Mouse (Mus musculus) ES-Bruce4 (cell line): Measurements from ENCODE around the gene Zdhhc13. TPM values are rescaled to one million over a fixed set of nuclear protein-coding genes. Genes with fewer than 3 reads are reported as not detected.

Experiments
- H3K27ac ChIP-seq: 2 replicates; pipeline ENCODE4 v1.5.1; 2012; ENCODE audit warnings: low read length, inconsistent platforms; ENCODE audit not compliant: insufficient read depth
- H3K27me3 ChIP-seq: 2 replicates; pipeline ENCODE4 v1.6.1; 2012; ENCODE audit warnings: mild to moderate bottlenecking, low read length, inconsistent platforms; ENCODE audit not compliant: control insufficient read depth, poor library complexity, insufficient read depth, severe bottlenecking
- H3K36me3 ChIP-seq: 2 replicates; pipeline ENCODE4 v1.6.1; 2012; ENCODE audit warnings: inconsistent platforms, mild to moderate bottlenecking, low read length, moderate library complexity; ENCODE audit not compliant: control insufficient read depth, poor library complexity, insufficient read depth, severe bottlenecking
- H3K4me1 ChIP-seq: one replicate; pipeline ENCODE4 v1.8.1; 2011; ENCODE audit warnings: low read length; ENCODE audit not compliant: control insufficient read depth, insufficient read depth
- H3K4me3 ChIP-seq: 2 replicates; pipeline ENCODE4 v1.5.1; 2011; ENCODE audit warnings: low read depth, mild to moderate bottlenecking, low read length
- H3K9ac ChIP-seq: 2 replicates; pipeline ENCODE4 v1.6.1; 2012; ENCODE audit warnings: low read depth, mild to moderate bottlenecking, inconsistent platforms; ENCODE audit not compliant: poor library complexity, severe bottlenecking
- H3K9me3 ChIP-seq: replicated peaks from 2 replicates; pipeline ENCODE4 v1.6.1; 2012; ENCODE audit warnings: mild to moderate bottlenecking, low read length, inconsistent platforms; ENCODE audit not compliant: control insufficient read depth, poor library complexity, insufficient read depth, severe bottlenecking
- CTCF ChIP-seq: IDR thresholded peaks from one replicate; pipeline ENCODE4 v1.8.1; 2011; ENCODE audit warnings: low read depth, low read length
- EP300 ChIP-seq: IDR thresholded peaks from 2 replicates; pipeline ENCODE4 v1.6.1; 2011; ENCODE audit warnings: low read depth, low read length; ENCODE audit not compliant: insufficient read depth
- POLR2A ChIP-seq: IDR thresholded peaks from one replicate; pipeline ENCODE4 v1.8.1; 2011; ENCODE audit warnings: low read length; ENCODE audit not compliant: insufficient read depth
- polyA plus RNA-seq: library from polyadenylated mRNA; stranded (reverse); fragments of >200 nt; gene quantifications from 2 replicates; pipeline ENCODE4 v1.2.4, GENCODE M21; 2011; ENCODE audit warnings: low read depth; ENCODE audit not compliant: missing spikeins, insufficient read depth, insufficient read length

Zdhhc13 gene
- polyA plus RNA-seq, result 51.2 and 52.1 TPM in 2 replicates

DNA sequence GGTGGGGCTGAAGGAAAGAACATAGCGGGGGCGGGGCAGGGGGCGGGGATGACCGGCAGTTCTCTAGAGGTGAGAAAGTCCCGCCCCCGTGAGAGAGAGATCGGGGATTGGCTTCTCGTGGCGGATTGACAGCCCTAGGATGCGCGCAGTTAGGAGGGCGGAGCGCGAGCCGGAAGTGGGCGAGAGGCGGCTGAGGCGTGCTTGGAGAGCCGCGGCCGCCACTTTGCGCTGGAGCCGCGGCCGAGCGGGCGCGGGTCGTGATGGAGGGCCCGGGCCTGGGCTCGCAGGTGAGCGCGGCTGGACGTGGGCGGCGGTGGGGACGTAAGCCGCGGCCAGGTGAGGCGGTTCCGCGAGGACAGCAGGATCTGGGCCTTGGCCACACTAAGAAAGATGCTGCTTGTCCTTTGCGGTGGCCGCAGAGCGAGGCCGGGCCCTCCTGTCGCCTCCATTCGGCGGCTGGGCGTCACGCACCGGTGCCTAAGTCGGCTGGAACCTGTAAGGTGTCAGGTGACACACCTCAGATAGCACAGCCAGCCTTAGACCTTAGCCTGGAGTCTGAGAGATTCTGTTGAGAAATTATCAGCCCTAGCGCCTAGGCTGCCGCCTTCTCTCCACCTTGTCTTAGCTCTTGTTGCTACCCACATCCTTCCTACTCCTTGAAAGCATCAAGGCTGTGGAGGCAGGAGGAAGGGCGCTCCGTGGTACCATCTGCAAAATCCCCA lies at the start of gene Zdhhc13:
Gene Zdhhc13, plus strand, starts transcription at position 153 of the 722 bp plus-strand sequence.
- H3K9ac ChIP-seq, result peak within 1 kb of the TSS; percentile 34
- peak within 1 kb of the TSS; percentile 97 for H3K4me3 ChIP-seq
- no peaks in the 10 kb centered on the region for H3K9me3 ChIP-seq
- no peaks in the 10 kb centered on the region for H3K27me3 ChIP-seq
- TF ChIP-seq POLR2A, result peak; percentile 71
- no peak for TF ChIP-seq CTCF
- TF ChIP-seq EP300, result no peak
- H3K27ac ChIP-seq, result peak within 1 kb of the TSS; percentile 23; the same call in 1 of the 2 replicates
- H3K36me3 ChIP-seq, result peaks cover 4% of the 10 kb centered on the region
- no peaks in the 10 kb centered on the region for H3K4me1 ChIP-seq

- Histone ChIP-seq H3K27ac (no peak overlapping the region), H3K4me1 (no peaks in the 10 kb centered on the region), H3K36me3 (no peaks in the 10 kb centered on the region)
These were observed 39.3 kb upstream of the Zdhhc13 start for GRCm38 (mm10) chr7:48749298-48750163.

DNA sequence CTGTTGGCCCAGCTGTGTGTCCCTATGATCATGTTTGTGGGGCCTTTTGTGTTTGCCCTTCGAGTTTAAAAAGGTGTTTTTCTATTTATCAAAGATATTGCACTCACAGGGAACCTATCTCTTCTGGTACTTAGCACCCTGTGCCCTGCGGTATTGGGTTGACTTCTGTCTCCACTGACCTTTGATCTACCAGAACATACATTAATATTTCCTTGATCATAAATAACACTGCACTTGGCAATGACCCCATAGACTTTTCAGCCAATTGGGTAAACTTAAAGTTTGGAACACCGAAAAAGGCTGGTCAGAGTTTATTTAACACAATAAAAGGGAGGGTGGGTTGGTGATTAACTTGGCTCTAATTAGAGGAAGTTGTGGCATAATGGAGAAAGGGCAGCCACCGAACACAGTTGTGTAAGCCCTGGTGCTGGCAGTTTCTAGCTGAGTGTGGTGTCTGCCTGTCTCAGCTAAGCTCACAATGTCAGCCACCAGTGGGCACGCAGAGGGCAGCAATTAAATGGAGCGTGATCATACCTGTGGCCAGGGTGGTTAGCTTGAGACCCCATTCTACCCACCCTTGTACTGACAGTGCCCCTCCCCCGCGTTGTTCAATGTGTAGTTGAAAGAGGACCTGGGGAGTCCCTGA lies 38.5 kb upstream of the Zdhhc13 start:
- Histone ChIP-seq H3K4me3 (no peak overlapping the region), H3K27me3 (no peaks in the 10 kb centered on the region), H3K4me1 (no peaks in the 10 kb centered on the region), H3K27ac (no peak overlapping the region), H3K9ac (no peak overlapping the region), H3K36me3 (no peaks in the 10 kb centered on the region), H3K9me3 (no peaks in the 10 kb centered on the region)
- no peak for TF ChIP-seq CTCF
- TF ChIP-seq EP300, result no peak
- no peak for TF ChIP-seq POLR2A

More at GRCm38 (mm10) chr7:48749298-48750163, 39.3 kb upstream of the Zdhhc13 start:
- TF ChIP-seq CTCF (peak; percentile 72), POLR2A (no peak), EP300 (no peak)
- H3K9me3 ChIP-seq, result no peaks in the 10 kb centered on the region
- no peaks in the 10 kb centered on the region for H3K27me3 ChIP-seq
- peak overlapping the region; percentile 54 for H3K4me3 ChIP-seq
- H3K9ac ChIP-seq, result peak overlapping the region; percentile 23; the same call in 1 of the 2 replicates

DNA sequence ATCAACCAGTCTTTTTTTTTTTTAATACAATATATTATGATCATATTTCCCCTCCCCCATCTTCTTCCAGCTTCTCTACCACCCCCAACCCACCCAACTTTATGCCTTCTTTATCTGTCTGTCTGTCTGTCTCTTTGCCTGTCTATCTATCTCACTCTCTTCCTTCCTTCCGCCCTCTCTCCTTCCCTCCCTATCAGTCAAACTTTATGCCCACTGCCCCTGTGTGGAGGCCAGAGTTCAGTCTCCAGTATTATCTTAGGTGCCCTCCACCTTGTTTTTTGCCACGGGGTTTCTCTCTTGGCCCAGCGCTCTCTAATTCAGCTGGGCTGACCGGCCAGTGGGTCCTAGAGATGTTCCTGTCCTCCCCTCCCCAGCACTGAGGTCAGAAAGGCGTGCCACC lies 37.6 kb upstream of the Zdhhc13 start:
- no peaks in the 10 kb centered on the region for H3K4me1 ChIP-seq
- no peak overlapping the region for H3K9ac ChIP-seq
- no peaks in the 10 kb centered on the region for H3K9me3 ChIP-seq
- H3K27ac ChIP-seq, result no peak overlapping the region
- H3K36me3 ChIP-seq, result no peaks in the 10 kb centered on the region
- TF ChIP-seq CTCF, result no peak
- TF ChIP-seq EP300, result no peak
- TF ChIP-seq POLR2A, result no peak
- H3K4me3 ChIP-seq, result no peak overlapping the region
- H3K27me3 ChIP-seq, result no peaks in the 10 kb centered on the region

DNA sequence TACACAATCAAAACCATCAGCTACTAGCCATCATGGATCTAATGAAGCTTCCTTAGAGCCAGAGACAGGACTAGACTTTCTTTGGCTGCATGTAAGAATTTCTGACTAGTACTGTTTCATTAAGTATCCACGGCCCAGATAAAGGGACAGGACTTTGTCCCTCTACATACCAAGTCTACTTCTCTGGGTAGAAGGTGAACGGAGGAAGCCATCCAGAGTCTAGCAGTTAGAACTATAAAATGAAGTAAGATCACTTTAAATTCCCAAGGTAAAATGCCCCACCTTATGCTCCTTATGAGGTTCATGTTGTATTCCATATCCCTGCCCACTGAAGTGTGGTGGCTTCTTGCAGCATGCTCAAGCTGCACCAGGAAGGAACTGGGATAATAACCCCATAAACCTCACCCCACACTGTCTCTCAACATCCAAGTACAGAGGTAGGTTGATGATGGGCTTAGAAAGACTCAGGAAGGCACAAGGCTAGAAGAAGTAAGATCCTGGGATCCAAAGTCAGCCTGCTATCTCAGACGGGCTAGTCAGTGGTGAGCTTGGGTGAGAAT lies 34.3 kb upstream of the Zdhhc13 start:
- no peaks in the 10 kb centered on the region for H3K4me1 ChIP-seq
- H3K27ac ChIP-seq, result no peak overlapping the region
- TF ChIP-seq EP300, result no peak
- TF ChIP-seq POLR2A, result no peak
- no peaks in the 10 kb centered on the region for H3K9me3 ChIP-seq
- no peak overlapping the region for H3K9ac ChIP-seq
- H3K27me3 ChIP-seq, result no peaks in the 10 kb centered on the region
- H3K4me3 ChIP-seq, result no peak overlapping the region
- no peaks in the 10 kb centered on the region for H3K36me3 ChIP-seq

DNA sequence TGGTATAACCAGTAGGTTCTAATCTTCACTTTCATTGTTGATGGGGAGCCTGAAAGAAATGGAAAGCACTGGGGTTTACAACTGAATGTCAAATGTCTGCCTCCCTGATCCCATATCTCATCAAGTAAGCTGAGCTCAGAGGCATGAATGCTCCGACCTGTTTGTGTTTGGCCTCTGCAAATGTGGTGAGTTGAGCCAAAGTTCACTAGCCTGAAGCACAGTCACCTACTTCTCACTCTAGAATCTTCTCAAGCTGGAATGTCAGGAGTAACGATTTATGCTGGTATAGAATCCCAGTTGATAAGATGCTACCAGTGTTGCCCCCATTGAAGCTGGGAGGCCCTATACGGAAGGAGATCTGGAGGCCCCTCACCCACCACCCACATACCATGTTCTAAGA lies 33.0 kb upstream of the Zdhhc13 start:
- H3K27me3 ChIP-seq, result no peaks in the 10 kb centered on the region
- no peaks in the 10 kb centered on the region for H3K36me3 ChIP-seq
- no peaks in the 10 kb centered on the region for H3K9me3 ChIP-seq
- H3K27ac ChIP-seq, result no peak overlapping the region
- no peaks in the 10 kb centered on the region for H3K4me1 ChIP-seq
- H3K9ac ChIP-seq, result no peak overlapping the region
- no peak overlapping the region for H3K4me3 ChIP-seq
- TF ChIP-seq CTCF (no peak), POLR2A (no peak), EP300 (no peak)
